Mouse (Mus musculus): ENCODE results near the gene Fhl2. TPM values are rescaled to one million over a fixed set of nuclear protein-coding genes. Genes with fewer than 3 reads are reported as not detected.

Gene Fhl2
- polyA plus RNA-seq, 1 experiment from 2014 or later: 126 TPM

DNA sequence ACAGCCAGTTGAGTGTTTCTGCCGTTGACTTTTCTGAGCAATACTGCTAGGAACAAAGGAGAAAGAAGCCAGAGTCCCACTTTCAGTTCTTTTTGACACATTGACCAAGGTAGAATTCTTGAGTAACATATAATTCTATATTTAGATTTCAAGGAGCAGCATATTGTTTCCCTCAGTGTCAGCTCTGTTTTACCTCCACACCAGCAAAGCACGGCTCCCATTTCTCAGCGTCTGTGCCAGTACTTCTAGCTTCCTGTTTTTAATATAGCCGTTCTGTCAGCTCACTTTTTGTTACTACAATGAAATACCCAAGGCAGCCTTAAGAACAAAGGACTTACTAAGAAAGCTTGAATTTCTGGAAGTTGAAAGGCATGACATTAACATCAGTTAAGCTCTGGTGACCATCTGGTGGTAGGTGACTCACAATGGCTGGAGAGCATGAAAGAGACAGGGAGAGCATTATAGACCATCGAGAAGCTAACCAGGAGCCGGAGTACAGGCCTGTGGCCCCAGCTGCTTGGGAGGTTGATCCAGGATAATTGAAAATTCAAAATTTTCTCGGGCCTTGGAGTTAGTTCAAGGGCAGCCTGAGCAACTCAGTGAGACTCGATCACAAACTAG is 28.9 kb upstream of the Fhl2 start:
- ATAC-seq (ENCODE audit: low FRiP score, low TSS enrichment): peak; percentile 60; the same call in 1 of the 2 replicates

DNA sequence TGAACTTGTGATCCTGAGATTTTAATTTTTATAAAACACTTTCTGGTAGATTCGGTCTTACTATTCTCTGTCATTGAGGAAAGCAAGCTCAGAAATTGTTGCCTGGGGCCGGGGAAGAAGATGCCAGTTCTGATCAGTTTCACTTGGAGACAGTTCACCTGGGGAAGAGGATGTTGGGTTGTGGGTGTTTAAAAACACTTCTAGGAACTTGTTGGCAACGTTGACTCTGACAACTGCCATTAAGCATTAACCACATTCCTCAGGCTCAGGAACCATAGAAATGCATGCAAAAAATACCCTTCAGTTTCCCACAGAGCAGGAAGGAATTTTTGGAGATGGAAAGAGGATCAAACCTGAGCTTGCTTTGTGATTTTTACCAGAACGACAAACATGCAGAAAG is 28.2 kb upstream of the Fhl2 start:
- peak overlapping the region; percentile 18; the same call in 1 of the 2 replicates for H3K27ac ChIP-seq (replicated peaks)
- no peak overlapping the region for H3K4me2 ChIP-seq (replicated peaks; ENCODE audit: low read depth)
- ATAC-seq (ENCODE audit: low FRiP score, low TSS enrichment): no peak
- H3K4me3 ChIP-seq (ENCODE audit: low read depth, low read length): no peak overlapping the region
- no peak overlapping the region for H3K9ac ChIP-seq (ENCODE audit: low read length)
- no peak for TF ChIP-seq CTCF (IDR thresholded peaks at IDR 0.05; ENCODE audit: low read depth)
- TF ChIP-seq EP300 (optimal IDR thresholded peaks at IDR 0.05): no peak
- no peaks in the 10 kb centered on the region for H3K27me3 ChIP-seq (ENCODE audit: control insufficient read depth, insufficient read depth, low read length)
- H3K36me3 ChIP-seq (ENCODE audit: control insufficient read depth, insufficient read depth, low read length): no peaks in the 10 kb centered on the region
- no peak for DNase-seq (ENCODE audit: low spot score)
- H3K4me1 ChIP-seq (replicated peaks; ENCODE audit: control insufficient read depth, insufficient read depth): no peaks in the 10 kb centered on the region
- no peaks in the 10 kb centered on the region for H3K9me3 ChIP-seq (ENCODE audit: control insufficient read depth, low read length)
- 62% methylated on average over 4 of the region's 4 CpGs for WGBS

More for the DNA sequence above, 28.9 kb upstream of the Fhl2 start:
- no peak overlapping the region for H3K27ac ChIP-seq (replicated peaks)
- H3K27me3 ChIP-seq (ENCODE audit: control insufficient read depth, insufficient read depth, low read length): no peaks in the 10 kb centered on the region
- TF ChIP-seq EP300 (optimal IDR thresholded peaks at IDR 0.05): no peak
- no peak for TF ChIP-seq CTCF (IDR thresholded peaks at IDR 0.05; ENCODE audit: low read depth)
- 53% methylated on average over 8 of the region's 8 CpGs for WGBS
- DNase-seq (ENCODE audit: low spot score): no peak
- no peak overlapping the region for H3K4me2 ChIP-seq (replicated peaks; ENCODE audit: low read depth)
- no peak overlapping the region for H3K4me3 ChIP-seq (ENCODE audit: low read depth, low read length)
- H3K9me3 ChIP-seq (ENCODE audit: control insufficient read depth, low read length): no peaks in the 10 kb centered on the region
- H3K4me1 ChIP-seq (replicated peaks; ENCODE audit: control insufficient read depth, insufficient read depth): no peaks in the 10 kb centered on the region
- H3K9ac ChIP-seq (ENCODE audit: low read length): no peak overlapping the region
- no peaks in the 10 kb centered on the region for H3K36me3 ChIP-seq (ENCODE audit: control insufficient read depth, insufficient read depth, low read length)

DNA sequence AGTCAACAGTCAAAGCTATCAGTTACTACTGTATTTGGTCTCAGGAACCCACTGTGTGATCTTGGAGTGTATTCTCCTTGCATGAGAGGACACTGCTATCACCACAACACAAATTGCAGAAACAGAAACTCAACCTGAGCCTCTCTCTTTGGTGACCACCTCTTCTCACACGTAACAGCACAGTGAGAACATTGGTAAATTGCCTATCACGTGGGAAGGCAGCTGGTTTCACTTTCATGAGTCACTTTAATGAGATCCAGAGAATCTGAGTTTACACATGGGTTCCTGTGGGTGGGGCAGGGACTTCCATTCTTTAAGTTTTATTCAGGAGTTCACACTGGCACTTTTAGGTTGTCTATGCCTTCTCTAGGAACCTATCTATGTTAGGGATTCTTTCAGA is 27.4 kb upstream of the Fhl2 start:
- Histone ChIP-seq H3K36me3 (ENCODE audit: control insufficient read depth, insufficient read depth, low read length) (no peaks in the 10 kb centered on the region), H3K9ac (ENCODE audit: low read length) (no peak overlapping the region), H3K4me2 (replicated peaks; ENCODE audit: low read depth) (no peak overlapping the region), H3K27me3 (ENCODE audit: control insufficient read depth, insufficient read depth, low read length) (no peaks in the 10 kb centered on the region), H3K4me1 (replicated peaks; ENCODE audit: control insufficient read depth, insufficient read depth) (no peaks in the 10 kb centered on the region), H3K4me3 (ENCODE audit: low read depth, low read length) (no peak overlapping the region), H3K9me3 (ENCODE audit: control insufficient read depth, low read length) (no peaks in the 10 kb centered on the region), H3K27ac (replicated peaks) (no peak overlapping the region)
- DNase-seq (ENCODE audit: low spot score) (peak; percentile 63), ATAC-seq (ENCODE audit: low FRiP score, low TSS enrichment) (peak; percentile 92)
- TF ChIP-seq CTCF (IDR thresholded peaks at IDR 0.05; ENCODE audit: low read depth) (no peak), EP300 (optimal IDR thresholded peaks at IDR 0.05) (no peak)
- 21% methylated on average over 2 of the region's 2 CpGs for WGBS

DNA sequence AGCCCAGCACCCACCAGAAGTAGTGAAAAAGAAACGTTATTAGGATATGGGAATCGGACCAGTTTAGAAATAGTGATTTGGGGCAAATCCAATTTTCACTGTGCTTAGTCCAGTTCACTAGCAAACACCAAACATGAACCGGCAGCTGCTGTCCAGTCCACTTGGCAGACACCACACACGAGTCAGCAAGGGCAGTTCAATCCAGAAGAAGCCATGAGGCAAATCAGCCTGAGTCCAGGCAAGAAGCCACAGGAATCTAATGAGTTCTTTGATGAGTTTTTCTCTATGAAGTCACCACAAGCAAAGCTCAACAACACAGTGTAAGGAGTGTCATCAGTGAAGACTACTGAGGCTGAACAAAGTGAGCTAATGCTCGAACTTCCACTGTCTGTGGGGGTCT is 26.3 kb upstream of the Fhl2 start:
- no peak for ATAC-seq (ENCODE audit: low FRiP score, low TSS enrichment)
- H3K9me3 ChIP-seq (ENCODE audit: control insufficient read depth, low read length): no peaks in the 10 kb centered on the region
- H3K9ac ChIP-seq (ENCODE audit: low read length): no peak overlapping the region
- no peak for DNase-seq (ENCODE audit: low spot score)
- H3K4me2 ChIP-seq (replicated peaks; ENCODE audit: low read depth): no peak overlapping the region
- H3K4me3 ChIP-seq (ENCODE audit: low read depth, low read length): no peak overlapping the region
- no peaks in the 10 kb centered on the region for H3K27me3 ChIP-seq (ENCODE audit: control insufficient read depth, insufficient read depth, low read length)
- H3K36me3 ChIP-seq (ENCODE audit: control insufficient read depth, insufficient read depth, low read length): no peaks in the 10 kb centered on the region
- no peak overlapping the region for H3K27ac ChIP-seq (replicated peaks)
- TF ChIP-seq EP300 (optimal IDR thresholded peaks at IDR 0.05) (no peak), CTCF (IDR thresholded peaks at IDR 0.05; ENCODE audit: low read depth) (no peak)
- H3K4me1 ChIP-seq (replicated peaks; ENCODE audit: control insufficient read depth, insufficient read depth): no peaks in the 10 kb centered on the region
- 72% methylated on average over 5 of the region's 5 CpGs for WGBS

DNA sequence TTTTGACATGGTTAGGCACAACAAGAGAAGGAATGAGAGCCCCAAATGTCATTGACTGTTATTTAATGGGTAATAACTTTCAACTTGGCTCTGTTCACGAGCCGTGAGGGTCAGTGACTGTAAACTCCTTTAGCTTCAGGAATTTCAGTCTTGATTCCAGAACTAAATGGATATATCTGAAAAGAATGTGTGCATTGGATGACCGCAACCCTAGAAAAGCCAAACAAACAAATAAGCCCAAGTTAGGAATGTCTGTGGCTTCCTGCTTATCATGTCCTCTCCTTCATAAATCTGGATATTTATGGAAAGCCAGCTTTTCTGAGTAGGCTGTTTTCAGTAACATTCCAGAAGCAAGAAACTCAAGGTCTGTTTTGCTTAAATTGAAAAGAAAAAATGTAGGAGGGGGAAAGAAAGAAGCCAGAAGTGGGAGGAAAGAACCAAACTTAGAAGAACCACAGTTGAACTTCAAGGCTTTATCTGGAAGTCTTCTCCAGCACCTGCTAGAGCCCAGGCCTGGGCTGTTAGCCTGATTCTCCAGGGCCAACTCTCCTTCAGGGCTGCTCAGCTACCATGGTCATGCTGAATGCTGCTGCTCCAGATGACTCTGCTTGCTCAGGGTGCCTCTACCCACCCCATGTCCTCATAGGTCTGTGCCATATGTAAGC is 21.4 kb upstream of the Fhl2 start:
- no peaks in the 10 kb centered on the region for H3K27me3 ChIP-seq (ENCODE audit: control insufficient read depth, insufficient read depth, low read length)
- ATAC-seq (ENCODE audit: low FRiP score, low TSS enrichment) (no peak), DNase-seq (ENCODE audit: low spot score) (no peak)
- peak overlapping the region; percentile 35; the same call in 1 of the 2 replicates for H3K27ac ChIP-seq (replicated peaks)
- WGBS: 52% methylated on average over 3 of the region's 3 CpGs
- H3K4me1 ChIP-seq (replicated peaks; ENCODE audit: control insufficient read depth, insufficient read depth): no peaks in the 10 kb centered on the region
- no peak overlapping the region for H3K4me3 ChIP-seq (ENCODE audit: low read depth, low read length)
- H3K9me3 ChIP-seq (ENCODE audit: control insufficient read depth, low read length): no peaks in the 10 kb centered on the region
- H3K36me3 ChIP-seq (ENCODE audit: control insufficient read depth, insufficient read depth, low read length): no peaks in the 10 kb centered on the region
- H3K9ac ChIP-seq (ENCODE audit: low read length): no peak overlapping the region
- no peak overlapping the region for H3K4me2 ChIP-seq (replicated peaks; ENCODE audit: low read depth)
- TF ChIP-seq EP300 (optimal IDR thresholded peaks at IDR 0.05) (no peak), CTCF (IDR thresholded peaks at IDR 0.05; ENCODE audit: low read depth) (no peak)

DNA sequence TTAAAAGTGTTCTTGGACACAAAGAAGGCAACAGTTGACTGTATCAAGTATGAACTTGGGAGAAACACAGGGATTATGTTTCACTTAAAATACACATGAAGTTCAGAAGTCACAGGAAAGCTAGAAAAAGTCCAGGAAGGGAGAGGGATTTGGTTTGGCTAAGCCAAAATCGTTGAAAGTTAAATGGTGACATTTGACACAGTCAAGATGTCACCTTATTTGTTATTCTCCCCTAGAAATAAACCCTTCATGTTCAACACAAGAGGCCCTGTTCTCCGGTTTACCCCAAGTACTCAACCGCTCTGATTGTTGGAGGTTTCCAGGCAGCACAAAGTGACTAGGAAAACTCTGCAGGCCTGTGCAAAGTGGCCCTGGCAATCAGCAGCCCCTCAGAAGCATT is 18.8 kb upstream of the Fhl2 start:
- Histone ChIP-seq H3K36me3 (ENCODE audit: control insufficient read depth, insufficient read depth, low read length) (no peaks in the 10 kb centered on the region), H3K9me3 (ENCODE audit: control insufficient read depth, low read length) (no peaks in the 10 kb centered on the region), H3K27me3 (ENCODE audit: control insufficient read depth, insufficient read depth, low read length) (no peaks in the 10 kb centered on the region), H3K4me3 (ENCODE audit: low read depth, low read length) (no peak overlapping the region), H3K4me1 (replicated peaks; ENCODE audit: control insufficient read depth, insufficient read depth) (no peaks in the 10 kb centered on the region; the same call in 1 of the 2 replicates), H3K9ac (ENCODE audit: low read length) (no peak overlapping the region), H3K4me2 (replicated peaks; ENCODE audit: low read depth) (no peak overlapping the region), H3K27ac (replicated peaks) (no peak overlapping the region; the same call in 1 of the 2 replicates)
- TF ChIP-seq EP300 (optimal IDR thresholded peaks at IDR 0.05) (no peak), CTCF (IDR thresholded peaks at IDR 0.05; ENCODE audit: low read depth) (no peak)
- WGBS: 49% methylated on average over 3 of the region's 3 CpGs
- no peak for DNase-seq (ENCODE audit: low spot score)
- no peak; the same call in 1 of the 2 replicates for ATAC-seq (ENCODE audit: low FRiP score, low TSS enrichment)
